Mouse (Mus musculus) liver, postnatal 0 days (tissue): Measurements from ENCODE around the gene Tsc22d1.

Experiments
- CTCF ChIP-seq: sonication (generic); IDR thresholded peaks from 2 replicates; pipeline ENCODE4 v1.5.1; 2016; ENCODE audit warnings: antibody characterized with exemption, low read depth
- EP300 ChIP-seq: IDR thresholded peaks from 2 replicates; pipeline ENCODE4 v1.6.1; 2016; ENCODE audit warnings: antibody characterized with exemption, low read depth, mild to moderate bottlenecking

- TF ChIP-seq CTCF, result no peak
- no peak for TF ChIP-seq EP300
Measured at GRCm38 (mm10) chr14:76555263-76556030, 140.7 kb downstream of the Tsc22d1 start.
